ENCODE assay signal across 21 mouse cellular contexts in the genomic region with DNA sequence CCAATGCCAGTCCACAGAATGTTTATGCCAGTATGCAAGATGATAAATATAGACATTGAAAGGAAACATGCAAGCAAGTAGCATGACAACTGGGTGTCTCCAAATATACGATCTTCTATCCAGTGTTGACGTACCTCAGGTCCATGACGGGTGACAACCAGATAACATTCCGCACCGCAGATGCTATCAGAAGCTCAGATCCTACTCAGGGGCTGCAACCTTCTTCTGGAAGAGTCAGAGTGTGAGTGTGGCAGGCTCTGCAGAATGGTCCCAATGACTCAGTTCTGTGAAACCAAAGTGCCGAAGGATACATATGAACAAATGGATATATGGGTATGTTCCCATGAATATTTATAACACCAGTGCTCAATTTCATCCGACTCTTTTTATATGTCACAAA.
A peak's percentile ranks its signal among the peaks of the same experiment; 100 is the strongest.
DNase-seq lines count a peak whose midpoint lies in the region; ATAC-seq lines count a peak whose summit lies in the region.
"Had no signal": no experiment of that assay in that cellular context is flagged by ENCODE, and none has a peak within 500 bp of the region (broad histone marks: within the 10 kb centered on the region; RNA-seq: fewer than 3 reads in every experiment).

No protein-coding gene starts in this region.

- no peaks in the 10 kb centered on the region for H3K27me3 ChIP-seq in midbrain, embryonic 11.5 days (ENCODE audit: control insufficient read depth, insufficient read depth, low read length)
- H3K27me3 ChIP-seq in midbrain, embryonic 16.5 days (ENCODE audit: control insufficient read depth, insufficient read depth, low read depth, low read length), result no peaks in the 10 kb centered on the region
- H3K27me3 ChIP-seq: embryonic facial prominence, embryonic 13.5 days; embryonic facial prominence, embryonic 15.5 days; forebrain, embryonic 12.5 days had no signal

- H3K9ac ChIP-seq in midbrain, embryonic 11.5 days (ENCODE audit: low read length), result no peak overlapping the region
- H3K9ac ChIP-seq in midbrain, embryonic 16.5 days (ENCODE audit: low read depth, low read length), result no peak overlapping the region
- H3K9ac ChIP-seq: embryonic facial prominence, embryonic 13.5 days; embryonic facial prominence, embryonic 15.5 days; forebrain, embryonic 12.5 days had no signal

- H3K27ac ChIP-seq in midbrain, embryonic 11.5 days (ENCODE audit: low read depth, low read length), result no peak overlapping the region
- H3K27ac ChIP-seq in midbrain, embryonic 16.5 days (ENCODE audit: low read length), result no peak overlapping the region
- H3K27ac ChIP-seq: embryonic facial prominence, embryonic 13.5 days; embryonic facial prominence, embryonic 15.5 days; forebrain, embryonic 10.5 days; forebrain, embryonic 12.5 days had no signal

- H3K36me3 ChIP-seq in midbrain, embryonic 11.5 days (ENCODE audit: control insufficient read depth, insufficient read depth, low read length), result no peaks in the 10 kb centered on the region
- H3K36me3 ChIP-seq in midbrain, embryonic 16.5 days (ENCODE audit: control insufficient read depth, insufficient read depth, low read length), result no peaks in the 10 kb centered on the region
- H3K36me3 ChIP-seq: embryonic facial prominence, embryonic 15.5 days; forebrain, embryonic 12.5 days had no signal

- H3K4me1 ChIP-seq in midbrain, embryonic 11.5 days (ENCODE audit: control insufficient read depth, insufficient read depth, low read length), result no peaks in the 10 kb centered on the region
- 0 out of 2 replicates have a peak, but pooled peaks cover 3% of the 10 kb centered on the region for H3K4me1 ChIP-seq in midbrain, embryonic 16.5 days (ENCODE audit: control insufficient read depth, insufficient read depth, low read length)
- H3K4me1 ChIP-seq: embryonic facial prominence, embryonic 13.5 days had no signal

- no peak overlapping the region for H3K4me2 ChIP-seq in midbrain, embryonic 11.5 days
- no peak overlapping the region for H3K4me2 ChIP-seq in midbrain, embryonic 16.5 days (ENCODE audit: low read length)
- H3K4me2 ChIP-seq: embryonic facial prominence, embryonic 13.5 days; embryonic facial prominence, embryonic 15.5 days; forebrain, embryonic 12.5 days had no signal

- H3K4me3 ChIP-seq in midbrain, embryonic 11.5 days (ENCODE audit: low read depth, low read length), result no peak overlapping the region
- H3K4me3 ChIP-seq in midbrain, embryonic 16.5 days (ENCODE audit: low read depth, low read length), result no peak overlapping the region
- H3K4me3 ChIP-seq: embryonic facial prominence, embryonic 13.5 days; embryonic facial prominence, embryonic 15.5 days; erythroblast, embryonic 14.5 days; forebrain, embryonic 10.5 days; forebrain, embryonic 12.5 days had no signal

- ATAC-seq in midbrain, embryonic 11.5 days (ENCODE audit: low FRiP score), result no peak
- ATAC-seq in midbrain, embryonic 16.5 days, result no peak
- ATAC-seq: forebrain, embryonic 14.5 days; forebrain, embryonic 16.5 days had no signal

- WGBS in midbrain, embryonic 11.5 days, result 94% methylated on average over 7 of the region's 7 CpGs
- WGBS in midbrain, embryonic 16.5 days, result 94% methylated on average over 7 of the region's 7 CpGs

- peak; percentile 61 for DNase-seq in heart, adult 11 months
- no peak for DNase-seq in heart, adult 9 months (ENCODE audit: low spot score in 2 of 2)
- peak; percentile 68 for DNase-seq in midbrain, embryonic 11.5 days (ENCODE audit: low spot score, missing footprints)
- DNase-seq: adrenal gland, adult 2 months; adrenal gland, postnatal 10 days; adrenal gland, postnatal 25 days; cerebellum, adult 11 months; cerebellum, adult 18-20 months; cerebellum, adult 8-10 months; cerebellum, adult 9-11 months; cerebellum, postnatal 14 days; cerebellum, postnatal 36 days; embryo, embryonic 11 days had no signal

- no peaks in the 10 kb centered on the region for H3K9me3 ChIP-seq in midbrain, embryonic 11.5 days (ENCODE audit: control insufficient read depth, low read length)
- no peaks in the 10 kb centered on the region for H3K9me3 ChIP-seq in midbrain, embryonic 16.5 days (replicated peaks; ENCODE audit: control insufficient read depth, low read length, poor library complexity, severe bottlenecking)
- H3K9me3 ChIP-seq: embryonic facial prominence, embryonic 13.5 days; embryonic facial prominence, embryonic 15.5 days; forebrain, embryonic 10.5 days; forebrain, embryonic 12.5 days had no signal

Comparison
In these comparisons a context has a peak if more than half of its experiments do, and no peak if none do; other contexts are left out.
1. DNase-seq: peak in heart, adult 11 months (single experiment) and midbrain, embryonic 11.5 days (single experiment); none in heart, adult 9 months (0 of 2).